In the genomic region with DNA sequence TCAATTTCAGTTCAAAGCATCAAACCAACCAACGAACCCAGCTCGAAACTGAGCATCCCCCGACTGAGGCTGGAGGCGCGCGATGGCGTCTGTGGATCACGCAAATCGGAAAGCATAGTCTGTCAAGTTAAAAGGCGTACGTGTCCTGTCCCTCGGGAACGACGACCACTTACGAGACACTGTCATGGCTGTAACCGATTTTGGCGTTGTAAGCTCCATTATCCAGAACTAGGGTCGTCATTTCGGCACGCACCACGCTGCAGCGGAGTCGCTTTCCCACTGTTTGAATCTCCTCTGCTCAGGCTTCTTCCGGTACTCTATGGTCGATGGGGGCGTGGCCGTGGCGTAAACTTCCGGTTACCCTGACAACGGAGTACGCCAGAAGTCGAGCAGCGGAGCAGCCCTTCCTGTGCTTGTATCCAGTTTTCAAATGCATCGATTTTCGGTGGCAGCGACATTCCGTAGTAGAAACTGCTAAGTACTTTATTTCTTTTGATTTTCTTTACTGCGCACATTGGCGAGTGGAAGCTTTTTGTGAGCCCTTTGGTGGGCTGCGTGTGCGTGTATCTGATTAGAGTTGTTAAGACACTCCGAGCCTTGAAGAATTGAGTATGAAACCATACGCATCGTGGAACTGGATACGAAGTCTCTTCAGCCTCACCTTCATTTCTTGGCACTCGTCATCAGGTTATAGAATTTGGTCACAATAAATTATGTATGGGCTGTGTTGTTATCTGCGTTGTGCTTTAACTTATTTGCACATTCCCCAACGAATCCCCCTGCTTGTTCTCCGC, we compare ENCODE assay signal across 8 mouse cellular contexts. TPM values are rescaled to one million over a fixed set of nuclear protein-coding genes. Genes with fewer than 3 reads are reported as not detected.
DNase-seq lines count a peak whose midpoint lies in the region; ATAC-seq and TF ChIP-seq lines count a peak whose summit lies in the region.

A gene (minus strand): TSS at position 295 of the 794 bp plus-strand sequence.

- peak; percentile 93 for ATAC-seq in embryonic facial prominence, embryonic 13.5 days (ENCODE audit: insufficient number of reproducible peaks, insufficient read depth, low FRiP score, low TSS enrichment, low read depth)
- ATAC-seq in limb, embryonic 13.5 days (ENCODE audit: low FRiP score, low read depth), result peak; percentile 99
- ATAC-seq in midbrain, embryonic 16.5 days, result peak; percentile 100

- TF ChIP-seq CTCF in heart, adult 2 months (IDR thresholded peaks at IDR 0.05), result no peak

- H3K9me3 ChIP-seq in embryonic facial prominence, embryonic 13.5 days, result no peaks in the 10 kb centered on the region
- H3K9me3 ChIP-seq in limb, embryonic 13.5 days, result no peaks in the 10 kb centered on the region
- no peaks in the 10 kb centered on the region for H3K9me3 ChIP-seq in midbrain, embryonic 16.5 days (replicated peaks; ENCODE audit: control insufficient read depth, low read length, poor library complexity, severe bottlenecking)

- DNase-seq in 3134 (ENCODE audit: extremely low read depth, insufficient read length, low spot score), result peak; percentile 82
- peak; percentile 94 to 95 for DNase-seq in adrenal gland, postnatal 36 days
- peak; percentile 94 to 95 for DNase-seq in heart, adult 2 months
- peak; percentile 93 to 96 for DNase-seq in kidney, adult 8-10 months
- DNase-seq in spleen, postnatal 10 days (ENCODE audit: low spot score in 2 of 2), result peak; percentile 86 to 96

- peak within 1 kb of the TSS; percentile 62; the same call in 1 of the 2 replicates for H3K27ac ChIP-seq in embryonic facial prominence, embryonic 13.5 days
- H3K27ac ChIP-seq in heart, adult 2 months, result peak within 1 kb of the TSS; percentile 51
- H3K27ac ChIP-seq in limb, embryonic 13.5 days, result peak within 1 kb of the TSS; percentile 48; the same call in 1 of the 2 replicates
- peak within 1 kb of the TSS; percentile 83 for H3K27ac ChIP-seq in midbrain, embryonic 16.5 days (ENCODE audit: low read length)

- peaks cover 9% of the 10 kb centered on the region for H3K4me1 ChIP-seq in embryonic facial prominence, embryonic 13.5 days
- H3K4me1 ChIP-seq in heart, adult 2 months (ENCODE audit: control insufficient read depth, insufficient read depth, low read length), result peaks cover 5% of the 10 kb centered on the region
- peaks cover 15% of the 10 kb centered on the region for H3K4me1 ChIP-seq in limb, embryonic 13.5 days
- peaks cover 17% of the 10 kb centered on the region for H3K4me1 ChIP-seq in midbrain, embryonic 16.5 days (ENCODE audit: control insufficient read depth, insufficient read depth, low read length)

- peak; percentile 90 for TF ChIP-seq POLR2A in heart, adult 2 months (IDR thresholded peaks at IDR 0.05; ENCODE audit: insufficient read depth, low read depth, low read length)

- peak within 1 kb of the TSS; percentile 79 for H3K9ac ChIP-seq in embryonic facial prominence, embryonic 13.5 days
- peak within 1 kb of the TSS; percentile 86 for H3K9ac ChIP-seq in heart, adult 2 months (ENCODE audit: low read depth, low read length)
- H3K9ac ChIP-seq in limb, embryonic 13.5 days, result peak within 1 kb of the TSS; percentile 72
- peak within 1 kb of the TSS; percentile 71 for H3K9ac ChIP-seq in midbrain, embryonic 16.5 days (ENCODE audit: low read depth, low read length)

- 1% methylated on average over 49 of the region's 49 CpGs for WGBS in embryonic facial prominence, embryonic 13.5 days
- under 1% methylated on average over 49 of the region's 49 CpGs for WGBS in heart, adult 2 months
- WGBS in limb, embryonic 13.5 days, result 1% methylated on average over 49 of the region's 49 CpGs
- under 1% methylated on average over 49 of the region's 49 CpGs for WGBS in midbrain, embryonic 16.5 days

- H3K79me2 ChIP-seq in heart, adult 2 months (replicated peaks; ENCODE audit: control insufficient read depth, insufficient read depth, low read length), result no peaks in the 10 kb centered on the region

- peaks cover 5% of the 10 kb centered on the region for H3K36me3 ChIP-seq in embryonic facial prominence, embryonic 13.5 days
- no peaks in the 10 kb centered on the region for H3K36me3 ChIP-seq in heart, adult 2 months (ENCODE audit: control insufficient read depth, insufficient read depth, low read length)
- peaks cover under 1% of the 10 kb centered on the region; the same call in 1 of the 2 replicates for H3K36me3 ChIP-seq in limb, embryonic 13.5 days
- 0 out of 2 replicates have a peak, but pooled peaks cover under 1% of the 10 kb centered on the region for H3K36me3 ChIP-seq in midbrain, embryonic 16.5 days (ENCODE audit: control insufficient read depth, insufficient read depth, low read length)

- H3K4me2 ChIP-seq in embryonic facial prominence, embryonic 13.5 days, result peak within 1 kb of the TSS; percentile 71
- H3K4me2 ChIP-seq in limb, embryonic 13.5 days (replicated peaks), result peak within 1 kb of the TSS; percentile 72
- peak within 1 kb of the TSS; percentile 85 for H3K4me2 ChIP-seq in midbrain, embryonic 16.5 days (ENCODE audit: low read length)

- intact Hi-C loops in heart, adult 2 months (cut with DNase I), result loop anchor here (2.0 kb wide), 1 partner anchor 45 kb away; a partner anchor contains a TSS

- peak within 1 kb of the TSS; percentile 74 for H3K4me3 ChIP-seq in embryonic facial prominence, embryonic 13.5 days
- H3K4me3 ChIP-seq in heart, adult 2 months, result peak within 1 kb of the TSS; percentile 94
- H3K4me3 ChIP-seq in limb, embryonic 13.5 days, result peak within 1 kb of the TSS; percentile 69
- peak within 1 kb of the TSS; percentile 62 for H3K4me3 ChIP-seq in midbrain, embryonic 16.5 days (ENCODE audit: low read depth, low read length)

- no peaks in the 10 kb centered on the region for H3K27me3 ChIP-seq in embryonic facial prominence, embryonic 13.5 days
- H3K27me3 ChIP-seq in heart, adult 2 months (ENCODE audit: control insufficient read depth, insufficient read depth, low read length), result no peaks in the 10 kb centered on the region
- no peaks in the 10 kb centered on the region for H3K27me3 ChIP-seq in limb, embryonic 13.5 days
- H3K27me3 ChIP-seq in midbrain, embryonic 16.5 days (ENCODE audit: control insufficient read depth, insufficient read depth, low read depth, low read length), result no peaks in the 10 kb centered on the region; the same call in 1 of the 2 replicates

- no peak for TF ChIP-seq EP300 in heart, adult 2 months (IDR thresholded peaks at IDR 0.05; ENCODE audit: insufficient read depth, low read depth, low read length)

RNA-seq across cellular contexts. Expression of the gene that starts here (rescaled TPM):
- total RNA-seq in adrenal gland, postnatal 36 days (2021), result 10 to 100 TPM; 23.2 to 23.7 TPM
- 43.7 and 47.2 TPM in 2 replicates for polyA plus RNA-seq in embryonic facial prominence, embryonic 13.5 days (2015; fragmentation: Nextera tagmentation; extraction: Ambion mirVana)
- total RNA-seq in heart, adult 2 months (2021), result 10 to 100 TPM; 12.2 to 13.4 TPM
- 1.5 and 6.6 TPM in 2 replicates for polyA plus RNA-seq in heart, adult 2 months (2012; rRNA removed)
- polyA plus RNA-seq in limb, embryonic 13.5 days (2015; fragmentation: Nextera tagmentation; extraction: Ambion mirVana), result 41.2 and 41.8 TPM in 2 replicates
- polyA plus RNA-seq in midbrain, embryonic 16.5 days (2015; fragmentation: Nextera tagmentation; extraction: Ambion mirVana), result 55.3 and 60.3 TPM in 2 replicates

Comparison
In these comparisons a context has a peak if more than half of its experiments do, and no peak if none do; other contexts are left out.
1. Peak in every context shown above with its lines: DNase-seq, ATAC-seq, H3K4me3 ChIP-seq and H3K27ac ChIP-seq.